Mouse (Mus musculus): Measurements from ENCODE around the gene Khnyn.

Gene Khnyn

GRCm38 (mm10) chr14:55884713-55885113, at the start of gene Khnyn:
Gene Khnyn (plus strand): TSS chr14:55884947.
- DNase-seq (ENCODE audit: low read depth, low spot score): peak; percentile 54

DNA sequence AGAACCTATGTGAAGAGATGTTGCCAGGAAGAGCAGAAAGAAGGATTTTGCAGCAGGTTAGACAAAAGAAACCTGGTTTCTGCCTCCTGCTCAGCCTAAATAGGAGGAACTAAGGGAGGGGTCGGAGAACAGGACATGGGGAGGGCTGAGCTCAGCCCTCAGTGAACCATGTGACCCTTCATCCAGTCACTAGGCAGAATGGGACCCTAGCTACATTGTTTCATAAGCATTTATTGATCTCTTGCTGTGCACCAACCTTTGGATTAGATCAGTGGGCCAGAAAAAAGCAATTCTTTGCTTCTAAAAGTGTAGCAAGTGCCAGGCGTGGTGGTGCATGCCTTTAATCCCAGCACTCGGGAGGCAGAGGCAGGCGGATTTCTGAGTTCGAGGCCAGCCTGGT, 46.4 kb upstream of the Khnyn start:
- no peak for DNase-seq (ENCODE audit: low read depth, low spot score)

- no peak for DNase-seq (ENCODE audit: low read depth, low spot score)
Observed at GRCm38 (mm10) chr14:55838740-55839139, 46.0 kb upstream of the Khnyn start.

DNA sequence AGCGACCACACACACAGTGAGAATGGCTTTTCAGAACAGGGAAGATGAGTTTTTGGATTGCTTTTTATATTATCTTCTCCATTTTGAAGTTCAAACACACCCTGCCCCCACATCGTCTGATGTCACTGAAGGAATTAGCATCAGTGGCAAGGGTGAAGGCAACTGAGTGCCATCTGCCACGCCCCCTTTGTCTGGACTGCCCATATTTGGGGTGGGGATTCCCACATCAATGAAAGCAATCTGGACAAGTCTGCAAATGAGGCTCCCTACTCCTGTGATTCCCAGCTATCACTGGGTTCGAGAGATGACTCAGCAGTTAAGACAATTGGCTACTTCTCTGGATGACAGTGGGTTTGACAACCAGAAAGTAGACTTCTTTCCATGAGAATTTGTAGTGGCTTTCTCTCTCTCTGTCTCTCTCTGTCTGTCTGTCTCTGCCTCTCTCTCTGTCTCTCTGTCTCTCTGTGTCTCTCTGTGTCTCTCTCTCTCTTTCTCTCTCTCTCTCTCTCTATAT, 43.8 kb upstream of the Khnyn start:
- DNase-seq (ENCODE audit: low read depth, low spot score): no peak

GRCm38 (mm10) chr14:55842794-55843193, 42.0 kb upstream of the Khnyn start:
- no peak for DNase-seq (ENCODE audit: low read depth, low spot score)

GRCm38 (mm10) chr14:55845506-55846294, 39.0 kb upstream of the Khnyn start:
- DNase-seq (ENCODE audit: low read depth, low spot score): no peak

DNA sequence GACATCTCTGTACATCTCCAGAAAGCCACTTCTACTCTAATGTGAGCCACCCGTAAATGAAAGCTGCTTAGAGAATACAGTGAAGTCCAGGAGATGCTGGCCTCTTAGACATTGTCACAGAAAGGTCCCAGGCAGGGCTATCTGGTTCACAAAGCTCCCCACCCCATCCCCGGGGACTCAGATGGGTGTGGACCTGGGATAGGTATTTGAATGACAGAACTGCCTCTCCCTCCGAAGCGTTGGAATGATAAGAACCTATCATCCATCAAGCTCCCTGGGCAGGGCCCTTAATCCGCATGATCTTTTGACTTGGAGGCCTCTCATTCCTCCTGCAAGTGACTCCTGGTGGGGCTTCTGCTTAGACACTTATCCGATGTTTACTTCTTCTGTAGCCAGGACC, 33.9 kb upstream of the Khnyn start:
- no peak for DNase-seq (ENCODE audit: low read depth, low spot score)

DNA sequence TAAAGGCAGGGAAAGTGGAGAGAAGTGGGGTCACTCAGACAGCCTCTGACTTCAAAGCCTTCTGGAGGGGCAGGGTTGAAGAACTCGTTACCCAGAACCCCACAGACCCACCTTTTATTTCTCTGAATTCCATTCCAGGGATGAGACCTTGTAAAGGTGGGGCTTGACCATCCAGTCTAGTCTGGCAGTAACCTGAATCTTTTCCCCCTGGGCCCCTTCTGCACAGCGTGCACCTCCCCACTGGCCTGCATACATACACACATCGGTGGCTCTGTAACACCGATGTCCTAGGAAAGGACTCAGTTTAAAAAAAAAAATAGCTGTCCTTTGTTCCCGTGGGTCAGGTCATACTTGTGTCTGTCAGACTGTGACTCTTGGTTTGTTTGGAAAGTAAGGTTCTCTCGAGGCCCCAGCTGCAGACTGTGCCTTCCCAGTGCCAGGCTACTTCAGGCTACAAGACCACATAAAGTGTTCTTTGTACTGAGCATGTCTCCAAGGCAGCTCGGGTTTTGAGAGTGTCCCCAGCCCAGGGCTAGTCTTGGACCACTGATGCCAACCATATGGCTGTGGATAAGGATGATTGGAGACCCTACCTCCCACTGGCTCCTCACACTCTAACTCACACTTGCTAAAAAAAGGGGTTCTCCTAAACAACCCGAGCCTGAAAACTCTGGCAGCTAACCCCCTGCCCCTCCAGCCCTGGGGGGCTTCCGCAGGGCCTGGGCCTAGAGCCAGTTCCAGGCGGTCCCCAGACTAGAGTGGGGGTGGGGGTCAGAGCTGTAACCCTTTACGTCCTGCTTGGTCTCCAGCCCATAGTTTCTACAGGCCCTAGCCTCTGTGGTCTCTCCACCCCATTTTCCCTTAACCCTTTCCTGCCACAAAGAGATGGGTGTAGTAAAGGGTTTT, 31.8 kb upstream of the Khnyn start:
- DNase-seq (ENCODE audit: low read depth, low spot score): no peak

GRCm38 (mm10) chr14:55853621-55854285, 31.0 kb upstream of the Khnyn start, which contains the start of gene Nynrin:
Gene Nynrin (plus strand): TSS chr14:55854010.
- DNase-seq (ENCODE audit: low read depth, low spot score): no peak

- DNase-seq (ENCODE audit: low read depth, low spot score): no peak
Observed at GRCm38 (mm10) chr14:55854406-55855100, 30.2 kb upstream of the Khnyn start.

- DNase-seq (ENCODE audit: low read depth, low spot score): no peak
Observed at GRCm38 (mm10) chr14:55855101-55855561, 29.6 kb upstream of the Khnyn start.

- DNase-seq (ENCODE audit: low read depth, low spot score): no peak
Observed at GRCm38 (mm10) chr14:55857588-55857987, 27.2 kb upstream of the Khnyn start.

- no peak for DNase-seq (ENCODE audit: low read depth, low spot score)
Observed at GRCm38 (mm10) chr14:55862186-55862585, 22.6 kb upstream of the Khnyn start.

GRCm38 (mm10) chr14:55862970-55863369, 21.8 kb upstream of the Khnyn start:
- no peak for DNase-seq (ENCODE audit: low read depth, low spot score)

DNA sequence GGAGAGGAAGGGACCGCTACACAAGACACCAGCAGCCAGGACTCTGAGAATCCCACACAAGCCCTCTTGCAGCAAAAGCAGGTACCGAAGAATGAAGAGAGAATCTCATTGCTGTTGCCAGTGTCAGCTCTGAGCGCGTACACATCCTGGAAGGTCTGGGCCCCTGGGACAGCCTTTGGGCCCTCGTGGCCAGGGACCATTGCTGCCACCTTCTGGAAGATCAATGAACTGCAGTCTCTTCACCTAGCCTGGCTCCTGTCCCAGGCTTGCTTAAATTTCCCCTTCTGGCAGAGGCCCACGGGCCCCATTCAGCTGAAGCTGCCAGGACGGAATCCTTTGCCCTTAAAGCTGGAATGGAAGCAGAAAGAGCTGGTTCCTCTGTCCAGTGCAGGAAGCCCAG, 21.0 kb upstream of the Khnyn start:
- no peak for DNase-seq (ENCODE audit: low read depth, low spot score)

DNA sequence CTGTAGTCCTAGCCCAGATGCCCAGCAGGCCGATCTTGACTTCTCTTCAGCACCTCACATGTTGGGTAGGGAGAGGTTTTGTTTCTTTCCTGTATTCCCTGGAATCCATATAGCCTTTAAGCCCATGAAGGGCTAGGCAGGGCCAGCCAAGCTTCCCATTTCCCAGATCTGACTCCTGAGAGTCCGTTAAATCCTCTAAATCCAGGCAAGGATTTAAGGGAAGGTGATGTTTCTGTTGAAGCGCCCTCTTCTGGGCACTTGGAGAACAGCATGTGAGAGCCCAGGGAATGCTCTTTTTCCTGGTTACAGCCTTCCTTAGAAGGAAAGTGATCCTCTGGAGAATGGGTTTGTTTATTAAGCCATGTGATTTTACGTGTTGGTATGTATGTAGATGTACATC, 17.8 kb upstream of the Khnyn start:
- no peak for DNase-seq (ENCODE audit: low read depth, low spot score)

DNA sequence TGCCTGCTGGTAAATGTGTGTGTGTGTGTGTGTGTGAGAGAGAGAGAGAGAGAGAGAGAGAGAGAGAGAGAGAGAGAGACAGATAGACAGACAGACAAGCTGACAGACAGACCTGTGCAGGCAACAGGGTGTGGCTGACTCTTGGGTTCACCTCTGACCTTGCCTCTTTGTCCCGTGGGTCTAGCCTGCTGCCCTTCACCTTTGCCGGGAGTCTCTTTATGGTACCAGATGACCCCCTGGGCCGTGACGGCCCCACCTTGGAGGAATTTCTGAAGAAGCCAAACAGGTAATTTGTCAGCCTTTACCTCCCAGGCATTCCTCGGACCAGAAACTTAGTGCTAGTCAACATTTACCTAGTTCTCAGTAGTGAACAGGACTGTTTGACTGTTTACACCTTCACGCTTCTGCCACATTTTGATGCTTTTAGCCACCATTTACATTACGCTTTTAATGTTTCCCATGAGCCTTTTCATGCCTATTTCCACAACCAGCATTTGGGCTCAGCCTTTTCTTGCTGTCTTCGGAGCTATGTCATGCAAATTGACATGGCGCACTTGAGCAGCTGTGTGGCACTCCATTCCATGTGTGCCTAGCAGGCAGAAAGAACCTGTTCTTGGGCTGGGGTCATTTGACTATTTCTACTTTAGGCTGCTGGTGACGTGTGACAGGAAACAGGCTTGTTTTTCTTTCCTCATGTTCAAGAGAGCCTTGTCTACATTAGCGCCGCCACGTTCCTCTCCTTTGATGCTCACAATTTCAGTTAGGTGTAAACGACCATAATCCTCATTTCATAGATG, 16.3 kb upstream of the Khnyn start:
- DNase-seq (ENCODE audit: low read depth, low spot score): no peak

DNA sequence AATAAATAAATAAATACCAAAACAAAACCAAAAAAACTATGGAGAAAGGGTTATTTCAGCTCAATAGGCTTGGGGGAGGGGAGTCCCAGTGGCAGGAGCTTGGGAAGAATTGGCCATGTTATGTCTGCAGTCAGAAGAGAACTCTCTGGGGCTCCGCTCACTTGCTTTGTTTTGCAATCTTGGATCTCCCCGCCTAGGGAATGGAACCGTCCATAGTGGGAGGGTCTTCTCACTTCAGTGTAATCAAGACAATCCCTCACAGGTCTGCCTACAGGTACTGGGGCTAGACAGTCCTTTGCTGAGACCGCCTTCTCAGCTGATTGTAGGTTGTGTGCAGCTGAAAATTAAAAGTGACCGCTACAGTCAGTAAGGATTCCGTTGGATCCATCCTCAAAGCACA, 15.2 kb upstream of the Khnyn start:
- DNase-seq (ENCODE audit: low read depth, low spot score): no peak

GRCm38 (mm10) chr14:55872039-55872438, 12.7 kb upstream of the Khnyn start:
- no peak for DNase-seq (ENCODE audit: low read depth, low spot score)

GRCm38 (mm10) chr14:55872551-55872950, 12.2 kb upstream of the Khnyn start:
- no peak for DNase-seq (ENCODE audit: low read depth, low spot score)
